Mouse (Mus musculus) cerebellum, adult 18-20 months (tissue): ENCODE results near the gene Bmp8a.
"Not testable (repeated sequence)": the region's sequence is repeated elsewhere in the genome, so short reads cannot be mapped to it uniquely, and the experiment has no call there.

Experiments used
- DNase-seq, 2 experiments: peaks; one replicate each; pipeline ENCODE4 v3.0.0; 2021

The Bmp8a gene

DNA sequence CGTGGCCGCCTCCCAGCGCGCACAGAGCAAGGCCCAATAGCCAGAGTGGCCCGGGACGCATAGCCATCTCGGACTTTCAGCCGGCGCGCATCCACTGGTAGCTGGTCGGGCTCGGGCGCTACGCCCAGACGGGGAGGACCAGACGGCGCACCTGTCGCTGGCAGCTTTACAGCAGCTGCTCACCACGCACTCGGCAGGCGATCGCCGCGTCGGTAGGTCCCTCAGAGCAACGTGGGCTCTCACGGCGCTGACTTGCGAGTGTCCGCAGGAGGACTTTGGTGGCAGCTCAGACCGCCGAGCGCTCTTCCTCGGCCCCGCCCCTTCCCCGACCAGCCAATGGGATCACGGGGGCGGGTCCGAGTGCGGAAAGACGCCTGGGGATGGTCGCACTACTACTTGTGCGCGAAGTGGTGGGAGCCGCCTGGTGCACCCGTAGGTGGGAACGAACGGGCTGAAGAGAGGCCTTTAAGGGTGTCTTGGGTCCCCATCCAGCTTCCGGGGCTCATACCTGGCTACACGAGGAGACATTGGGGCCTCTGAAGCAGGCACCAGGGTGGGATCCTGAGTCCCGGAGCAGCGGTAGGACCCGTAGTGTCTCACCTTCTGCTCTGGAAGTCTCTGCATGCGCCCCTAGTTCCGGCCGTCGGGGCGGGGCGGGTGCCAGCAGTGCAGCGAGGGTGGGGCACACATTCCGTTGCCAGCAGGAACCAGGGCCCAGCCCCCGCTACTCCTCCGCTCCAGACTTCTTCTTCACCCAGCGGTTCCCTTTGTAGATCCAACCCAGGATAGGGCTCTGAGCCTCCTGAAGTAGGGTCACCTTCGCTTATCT lies at the start of gene Bmp8a:
TSS of gene Bmp8a (minus strand) at position 611 of the 829 bp plus-strand sequence.
- peak; percentile 9 to 29 for DNase-seq

DNA sequence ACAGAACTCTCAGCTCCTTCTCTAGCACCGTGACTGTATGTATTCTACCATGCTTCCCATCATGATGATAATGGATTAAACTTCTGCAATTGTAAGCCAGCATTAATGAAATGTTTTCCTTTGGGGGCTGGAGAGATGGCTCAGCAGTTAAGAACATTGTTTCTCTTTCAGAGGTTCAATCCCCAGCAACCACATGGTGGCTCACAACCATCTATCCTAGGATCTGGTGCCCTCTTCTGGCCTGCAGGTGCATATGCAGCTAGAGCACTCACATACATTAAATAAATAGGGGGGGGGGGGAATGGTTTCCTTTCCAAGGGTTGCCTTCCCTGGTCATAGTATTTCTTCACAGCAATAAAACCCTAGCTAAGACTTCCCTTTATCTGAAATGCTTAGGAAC lies 49.1 kb upstream of the Bmp8a start:
- DNase-seq, result no peak

DNA sequence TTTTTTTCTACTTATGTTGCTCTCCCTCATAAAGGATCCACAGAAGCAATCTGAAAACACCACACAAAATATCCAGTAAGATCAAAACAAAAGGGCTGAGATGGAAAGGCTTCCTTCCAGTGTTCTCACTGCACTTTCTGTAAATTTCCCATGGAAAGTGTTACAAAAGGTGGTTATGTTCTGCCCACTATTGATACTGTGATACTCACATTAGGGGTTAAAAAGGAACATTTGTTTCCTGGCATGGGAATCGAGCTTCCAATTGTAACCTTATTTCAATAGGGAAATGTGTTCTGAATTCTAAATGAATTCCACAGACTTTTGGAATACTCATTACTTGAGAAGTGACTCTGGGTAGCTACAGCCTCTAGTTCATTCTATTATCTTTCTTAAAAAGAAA lies 42.0 kb upstream of the Bmp8a start:
- no peak for DNase-seq

DNA sequence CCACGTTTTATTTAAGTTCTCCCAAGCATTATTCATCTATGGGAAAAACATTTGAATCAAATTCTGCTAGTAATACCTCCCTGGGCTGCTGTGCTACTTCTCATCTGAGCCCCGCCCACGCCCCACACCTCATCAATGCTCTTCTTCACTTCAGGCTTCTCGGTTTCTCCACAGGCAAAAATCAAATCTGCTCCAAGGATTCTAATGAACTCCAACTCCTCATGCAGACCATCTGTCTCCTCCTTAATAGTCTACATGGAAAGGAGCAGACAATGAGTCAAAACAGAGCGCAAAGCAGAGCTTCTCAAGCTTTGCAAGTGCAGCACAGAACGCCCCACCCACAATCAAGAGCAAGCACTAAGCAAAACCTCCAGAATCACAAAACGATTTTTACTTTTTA lies 40.1 kb upstream of the Bmp8a start:
- no peak for DNase-seq

DNA sequence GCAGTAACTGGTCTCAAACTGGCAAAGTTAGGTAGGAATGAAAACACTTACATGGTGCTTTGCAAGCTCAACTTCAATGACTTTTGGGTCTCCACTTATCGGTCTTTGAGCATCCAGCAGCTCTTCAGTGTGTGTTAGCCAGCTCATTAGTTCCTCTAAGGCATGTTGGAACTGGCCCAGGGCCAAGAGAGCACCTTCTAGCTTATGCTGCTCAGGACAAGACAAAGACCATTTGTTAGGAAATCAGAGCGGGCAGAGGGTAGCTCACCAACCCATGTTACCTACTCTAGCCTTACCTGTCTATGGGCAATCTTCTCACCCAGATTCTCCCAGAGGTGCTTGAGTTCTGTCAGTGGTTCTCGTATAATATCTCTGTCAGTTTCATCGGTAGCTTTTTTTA lies 39.0 kb upstream of the Bmp8a start:
- peak in 1 of 2 experiments; percentile 26 for DNase-seq

DNA sequence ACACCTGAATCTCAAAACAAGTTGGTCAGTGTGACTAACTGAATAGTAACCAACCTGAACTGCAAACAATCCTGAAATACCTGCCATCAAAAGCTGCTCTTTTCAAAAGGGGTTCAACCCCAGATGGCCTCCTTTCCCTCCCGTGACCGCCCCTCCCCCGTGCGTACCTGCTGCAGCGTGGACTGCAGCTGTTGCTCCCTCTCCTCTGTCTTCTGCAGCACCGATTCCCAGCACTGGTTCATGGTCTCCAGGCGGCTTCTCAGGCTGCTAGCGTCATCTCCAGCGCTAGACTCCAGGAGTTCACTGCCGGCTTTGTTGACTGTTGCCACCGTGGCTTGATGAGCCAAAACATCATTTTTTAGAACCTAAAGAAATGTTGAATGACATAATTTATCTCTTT lies 38.5 kb upstream of the Bmp8a start:
- DNase-seq, result no peak

DNA sequence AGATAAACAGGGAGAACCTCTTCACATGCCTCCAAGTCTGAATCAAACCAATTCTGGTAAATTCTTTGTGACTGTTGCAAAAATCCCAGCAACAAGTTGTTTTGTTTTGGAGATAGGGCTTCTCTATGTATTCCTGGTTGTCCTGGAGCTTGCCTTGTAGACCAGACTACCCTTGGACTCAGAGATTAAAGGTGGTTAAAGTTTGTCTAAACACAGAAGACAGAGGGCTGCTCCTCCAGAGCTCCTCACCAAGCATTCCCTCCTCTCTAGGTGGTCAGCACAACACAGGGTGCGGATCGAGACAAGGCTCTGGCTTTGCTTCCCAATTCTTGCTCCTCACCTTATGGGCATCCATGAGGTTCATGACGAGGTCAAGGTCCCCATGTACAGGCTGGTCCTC lies 33.0 kb upstream of the Bmp8a start:
- no peak for DNase-seq

DNA sequence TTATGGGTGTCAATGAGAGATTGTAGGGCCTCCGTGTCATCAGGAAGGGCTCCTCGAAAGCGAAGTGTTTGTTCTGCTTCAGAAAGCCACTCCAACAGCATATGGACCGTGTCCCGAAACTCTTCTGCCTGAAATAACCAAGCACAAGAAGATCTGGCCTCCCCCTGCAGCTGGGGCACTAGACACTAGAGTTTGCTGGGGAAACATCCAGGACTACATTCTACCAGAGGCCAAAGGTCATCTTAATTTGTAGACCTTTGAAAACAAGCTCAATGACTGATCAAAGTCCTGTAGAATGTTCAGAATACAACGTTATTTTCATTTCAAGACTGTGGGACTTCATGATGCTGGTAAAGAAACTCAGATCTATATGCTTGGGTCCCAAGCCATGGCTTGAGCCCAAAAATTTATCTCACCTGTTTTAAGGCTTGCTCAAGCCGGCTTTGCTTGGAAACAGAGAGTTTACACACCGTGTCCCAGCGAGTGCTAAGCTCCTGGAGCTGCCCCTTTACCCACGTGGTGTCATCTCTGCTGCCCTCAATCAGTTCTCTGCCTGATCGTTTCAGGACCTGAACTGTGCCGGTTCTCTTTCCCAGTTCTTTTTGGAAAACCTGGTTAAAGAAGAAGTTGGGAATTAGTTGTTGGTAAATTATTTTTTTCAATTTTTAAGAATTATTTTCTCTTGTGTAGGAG lies 31.4 kb upstream of the Bmp8a start:
- DNase-seq, result no peak

DNA sequence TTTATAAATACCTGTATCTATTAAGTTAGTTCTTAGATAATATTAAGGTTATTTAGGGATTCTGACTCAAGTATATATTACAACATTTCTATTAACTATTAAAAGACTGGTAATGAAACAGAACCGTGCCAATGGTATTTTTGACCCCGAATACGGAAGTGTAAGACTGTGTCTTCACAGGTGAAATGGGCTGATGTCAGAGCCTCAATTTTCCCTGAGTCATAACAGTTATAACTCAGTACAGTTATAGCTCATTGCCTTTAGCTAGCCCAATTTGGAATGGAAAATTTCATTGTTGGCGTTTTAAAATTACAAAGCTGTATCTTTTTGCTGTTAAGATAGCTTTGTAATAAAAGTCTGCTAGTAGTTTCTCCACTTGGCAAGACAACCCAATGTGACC lies 20.5 kb upstream of the Bmp8a start:
- no peak for DNase-seq

DNA sequence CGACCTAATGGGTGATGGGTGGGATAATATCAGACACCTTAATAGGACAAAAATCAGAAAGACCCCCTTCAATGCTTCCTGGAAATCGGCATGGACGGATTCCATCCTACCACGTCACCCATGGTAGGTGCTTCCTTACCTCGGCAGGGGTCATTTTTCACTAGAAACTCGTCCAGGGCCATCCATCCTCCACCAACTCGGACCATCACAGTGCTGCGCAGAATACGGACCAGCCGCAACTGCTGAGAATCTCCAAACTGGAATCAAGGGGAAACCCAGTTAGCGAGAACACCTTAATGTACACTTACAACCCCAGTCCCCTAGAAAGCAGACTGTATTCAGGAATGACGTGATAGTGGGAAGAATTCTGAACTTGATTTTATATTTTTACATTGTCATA lies 17.7 kb upstream of the Bmp8a start:
- DNase-seq, result no peak

DNA sequence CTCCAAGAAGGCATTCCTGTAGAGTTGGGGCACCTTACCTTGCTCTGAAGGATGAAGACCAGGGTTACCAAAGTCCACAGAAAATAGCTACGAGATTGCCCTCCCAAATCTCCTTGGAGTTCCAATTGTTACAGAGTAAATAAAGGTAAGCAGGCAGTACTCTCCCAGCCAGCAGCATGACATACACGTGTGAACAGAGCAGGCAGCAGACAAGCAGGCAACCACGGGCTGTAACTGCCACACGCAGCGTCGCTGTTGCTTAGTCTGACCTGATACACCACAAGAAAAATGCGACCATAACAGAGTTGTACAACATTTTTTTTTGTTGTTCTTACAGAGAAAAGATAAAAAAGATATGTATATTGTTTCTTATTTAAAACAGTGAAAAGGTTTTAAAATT lies 15.6 kb upstream of the Bmp8a start:
- no peak for DNase-seq

DNA sequence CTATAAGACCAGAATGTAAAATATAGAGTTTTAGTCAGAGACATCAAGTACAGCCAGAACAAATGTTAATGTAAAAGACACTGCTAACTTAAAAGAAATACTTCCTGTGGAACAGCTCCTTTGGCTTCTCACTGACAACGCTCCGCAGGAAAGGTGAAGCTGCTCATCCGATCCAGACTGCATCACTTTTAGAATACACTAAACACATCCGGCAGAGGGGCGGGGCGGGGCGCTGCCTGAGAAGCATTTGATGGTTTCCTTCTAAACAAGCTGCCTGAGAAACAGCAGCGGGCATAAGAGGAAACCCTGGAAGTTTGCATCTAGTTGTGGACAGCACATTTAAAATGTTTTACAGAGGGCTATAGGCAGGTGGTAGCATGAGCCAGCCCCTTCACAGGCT lies 12.9 kb upstream of the Bmp8a start:
- no peak for DNase-seq

DNA sequence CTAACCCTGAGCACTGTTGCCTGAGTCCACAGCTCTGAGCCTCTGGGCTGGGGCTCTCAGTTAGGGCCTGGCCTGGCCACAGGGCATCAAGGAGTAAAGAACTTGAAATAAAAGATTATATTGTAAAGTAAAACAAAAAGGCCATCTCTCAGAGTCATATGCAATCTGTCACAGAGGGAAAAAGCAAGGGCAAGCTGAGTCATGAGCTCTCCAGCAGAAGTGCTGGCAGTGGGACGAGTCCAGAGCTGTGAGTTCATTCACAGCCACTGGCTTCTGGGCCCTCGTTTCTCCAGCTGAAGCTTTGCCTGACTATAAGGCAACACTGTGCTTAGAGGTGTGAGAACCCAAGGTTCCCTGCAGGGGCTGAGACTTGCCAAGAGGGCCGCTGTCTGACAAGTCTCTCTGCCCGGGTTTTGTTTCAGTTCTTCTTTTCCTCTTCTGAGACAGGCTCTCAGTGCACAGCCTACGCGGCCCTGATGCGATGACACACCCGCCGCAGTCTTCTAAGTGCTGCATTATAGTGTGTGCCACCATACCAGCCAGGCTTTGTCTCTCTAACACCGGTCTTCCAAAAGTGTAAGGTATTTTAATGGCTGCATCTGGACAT lies 10.3 kb upstream of the Bmp8a start:
- DNase-seq, result no peak

DNA sequence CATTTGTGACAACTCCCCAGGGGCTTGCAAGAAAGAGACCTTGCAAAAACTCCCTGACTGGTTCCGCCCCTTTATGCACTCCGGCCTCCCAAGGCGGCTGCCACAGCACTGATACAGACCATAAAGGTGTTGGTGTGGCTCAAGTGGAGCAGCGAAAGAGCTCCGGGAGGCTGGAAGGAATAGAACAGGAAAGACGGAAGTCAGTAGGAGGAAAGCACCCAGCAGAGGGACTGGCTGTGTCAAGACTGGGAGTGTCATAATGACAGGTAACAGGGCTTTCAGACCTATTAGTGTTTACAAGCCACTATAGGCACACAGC lies 378 bp upstream of the Bmp8a start:
- no peak for DNase-seq

DNA sequence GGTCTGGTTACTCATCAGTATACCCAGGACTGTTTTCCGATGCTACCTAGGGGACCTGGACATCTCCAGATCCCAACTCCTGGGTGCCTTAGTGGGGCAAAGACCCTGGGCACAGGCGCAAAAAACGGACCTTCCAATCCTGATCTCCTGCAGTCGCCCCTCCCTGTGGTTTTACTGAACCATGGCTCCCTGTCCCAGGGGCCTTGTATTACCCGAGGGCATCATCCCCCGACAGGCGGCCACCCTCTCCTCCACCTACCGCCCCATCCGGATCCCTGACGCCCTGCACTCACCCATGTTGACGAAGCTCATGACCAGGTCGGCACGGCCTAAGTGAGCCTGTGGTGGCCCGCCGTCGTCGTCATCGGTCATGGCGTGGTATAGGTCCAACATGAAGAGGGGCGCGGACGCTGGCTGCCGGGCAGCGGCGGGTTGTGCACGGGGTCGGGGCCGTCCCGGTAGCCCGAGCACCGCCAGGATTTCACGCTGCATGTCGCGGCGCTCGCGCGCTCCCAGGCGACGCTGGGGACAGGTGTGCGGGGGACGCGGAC lies 886 bp downstream of the Bmp8a start:
- DNase-seq, result no peak

DNA sequence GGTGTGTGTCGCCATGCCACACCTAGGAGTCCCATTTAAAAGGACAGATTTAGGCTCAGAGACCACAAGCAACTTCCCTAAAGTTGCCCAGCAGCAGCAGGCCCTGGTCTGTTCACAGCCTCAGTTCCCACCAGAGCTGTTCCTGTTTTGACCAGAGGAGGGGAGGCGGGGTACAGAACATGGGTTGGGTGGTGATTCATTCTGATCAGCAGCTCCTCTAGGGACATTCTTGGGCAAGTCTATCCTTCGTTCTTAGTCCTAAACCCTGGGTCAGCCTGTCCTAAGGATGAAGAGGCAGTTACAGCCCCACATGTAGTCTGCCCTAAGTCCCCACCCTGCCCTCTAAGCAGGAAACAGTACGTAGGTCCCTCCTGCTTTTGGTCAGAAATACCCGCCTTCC lies 2.8 kb downstream of the Bmp8a start:
- DNase-seq, result no peak

DNA sequence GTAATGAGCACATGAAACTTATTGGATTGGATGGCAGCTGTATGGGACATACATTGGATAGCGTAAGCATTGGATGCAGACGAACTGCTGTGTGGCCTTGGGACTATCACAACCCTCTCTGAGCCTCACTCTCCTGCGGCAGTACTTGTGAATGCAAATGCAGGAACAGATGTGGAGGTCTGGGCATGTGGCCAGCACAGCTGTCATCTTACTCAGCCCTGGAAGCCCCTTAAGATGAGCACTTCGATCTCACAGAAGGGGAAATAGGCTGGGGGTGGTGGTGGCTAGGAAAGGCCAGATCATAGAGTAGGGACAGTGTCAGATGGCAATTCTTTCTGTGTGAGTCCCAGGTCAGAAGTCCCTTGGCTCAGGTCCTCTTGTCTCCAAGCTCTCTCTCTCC lies 5.4 kb downstream of the Bmp8a start:
- DNase-seq, result no peak

DNA sequence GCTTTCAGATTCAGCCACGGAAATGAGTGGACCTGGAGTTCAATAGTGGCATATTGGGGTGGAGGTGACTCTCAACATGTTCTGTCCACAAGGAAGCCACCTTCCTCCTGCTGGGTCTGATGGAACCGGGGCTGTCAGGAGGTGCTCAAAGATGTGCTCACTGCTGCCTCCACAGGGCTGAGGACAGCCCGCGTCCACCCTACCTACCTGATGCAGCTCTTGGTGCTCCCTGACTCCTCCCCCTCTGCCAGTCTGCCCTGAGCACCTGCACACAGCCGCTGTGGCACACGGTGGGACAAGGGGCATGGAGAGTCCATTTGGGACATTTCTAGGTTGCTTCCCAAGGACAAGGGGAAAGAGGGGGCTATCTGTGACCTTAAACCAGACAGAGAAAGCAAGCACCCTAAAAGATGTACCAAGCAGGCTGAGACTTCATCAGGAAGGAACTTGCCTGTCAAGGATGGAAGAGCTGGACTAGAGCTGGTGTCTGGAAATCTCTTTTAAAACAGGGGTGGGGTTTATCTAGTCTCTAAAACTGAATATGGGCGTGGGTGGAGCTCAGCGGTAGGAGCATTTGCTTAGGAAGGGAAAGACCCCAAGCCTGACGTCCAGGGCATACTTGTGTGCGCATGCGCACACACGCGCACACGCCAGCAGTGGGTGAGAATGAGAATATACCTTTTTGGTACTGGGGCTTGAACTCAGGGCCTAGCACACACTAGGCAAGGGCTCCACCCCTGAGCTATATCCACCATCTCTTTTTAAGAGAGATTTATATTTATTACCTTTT lies 7.1 kb downstream of the Bmp8a start:
- DNase-seq, result no peak

DNA sequence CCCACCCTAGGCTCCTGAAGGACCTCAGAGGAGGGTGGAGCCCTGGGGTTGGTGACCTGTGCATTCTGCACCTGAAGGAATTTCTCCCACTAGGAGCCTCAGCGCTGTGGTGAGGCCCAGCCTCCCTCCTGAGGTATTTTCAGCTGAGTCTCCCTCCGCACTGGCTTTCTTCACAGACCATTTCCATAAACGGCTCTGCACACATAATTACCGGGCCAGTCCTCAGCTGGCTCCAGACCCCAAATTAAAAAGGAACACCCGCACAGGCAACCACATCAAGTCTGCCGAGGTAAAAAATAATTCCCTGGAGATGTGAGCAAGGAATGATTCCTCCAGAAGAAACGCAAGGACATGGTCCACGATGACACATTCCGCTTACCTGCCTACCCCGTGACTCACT lies 7.8 kb downstream of the Bmp8a start:
- DNase-seq, result not testable (repeated sequence)

DNA sequence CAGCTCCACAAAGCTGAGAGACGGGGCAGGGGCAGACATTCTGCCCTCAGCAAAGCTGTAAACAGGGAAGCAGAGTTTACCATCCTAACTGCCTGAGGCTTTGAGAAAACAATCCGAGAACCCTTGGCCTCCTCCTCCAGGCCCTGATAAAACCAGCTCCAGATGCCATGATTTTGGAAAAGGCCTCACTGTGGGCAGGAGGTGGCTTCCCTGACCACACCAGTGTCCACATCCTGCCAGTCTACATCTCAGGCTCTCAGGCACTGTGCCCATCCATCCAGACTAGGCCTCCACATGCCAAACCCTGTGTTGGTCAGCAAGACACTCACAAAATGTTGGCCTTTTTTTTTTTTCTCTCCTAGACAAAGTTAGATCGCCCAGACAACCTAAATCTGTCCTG lies 8.9 kb downstream of the Bmp8a start:
- DNase-seq, result no peak

DNA sequence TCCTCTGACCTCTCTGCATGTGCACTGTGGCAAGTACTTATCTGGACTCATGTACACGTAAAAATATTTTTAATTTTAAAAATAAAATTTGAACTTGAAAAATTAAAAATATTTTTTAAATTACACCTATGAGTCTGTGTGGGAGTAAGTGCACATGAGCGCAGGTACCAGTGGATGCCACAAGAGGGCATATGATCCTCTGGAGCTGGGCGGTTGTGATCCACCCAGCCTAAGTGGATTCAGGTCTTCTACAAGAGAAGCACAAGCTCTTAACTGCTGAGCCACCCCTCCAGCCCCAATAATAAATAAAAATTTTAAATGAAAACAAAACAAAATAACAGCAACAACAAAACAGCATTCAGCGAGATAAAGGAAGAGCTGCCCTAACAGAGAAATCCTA lies 9.9 kb downstream of the Bmp8a start:
- DNase-seq, result no peak

DNA sequence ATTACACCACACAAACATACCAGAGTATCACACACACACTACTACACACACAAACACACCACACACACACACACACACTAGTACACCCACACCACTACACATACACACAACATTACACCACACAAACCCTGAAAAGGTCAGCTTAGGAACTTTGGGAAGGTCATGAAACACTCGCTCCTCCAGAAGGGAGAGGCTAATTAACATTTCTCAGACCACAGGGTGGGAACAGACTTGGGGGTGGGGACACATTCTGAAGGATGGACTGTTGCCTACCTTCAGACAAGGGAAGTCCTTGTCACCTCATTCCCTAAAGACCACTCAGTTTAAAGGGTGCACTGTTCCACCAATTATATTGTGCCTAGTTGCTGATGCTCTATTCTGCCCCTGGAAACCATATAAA lies 11.1 kb downstream of the Bmp8a start:
- DNase-seq, result not testable (repeated sequence)

DNA sequence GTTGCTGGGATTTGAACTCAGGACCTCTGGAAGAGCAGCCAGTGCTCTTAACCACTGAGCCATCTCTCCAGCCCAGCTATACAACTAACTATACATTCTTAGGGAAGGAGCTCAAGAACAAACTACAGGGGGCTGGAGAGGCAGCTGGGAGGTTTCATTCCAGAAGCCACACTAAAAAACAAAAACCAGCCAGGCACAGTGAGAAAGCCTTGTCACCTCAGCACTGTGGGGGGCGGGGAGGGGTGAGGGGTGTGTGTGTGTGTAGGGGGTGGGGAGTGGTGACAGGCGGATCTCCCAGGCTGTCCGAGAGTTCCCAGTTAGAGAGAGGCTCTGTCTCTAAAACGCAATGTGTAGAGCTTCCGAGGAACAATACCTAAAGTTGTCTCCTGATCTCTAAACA lies 11.7 kb downstream of the Bmp8a start:
- DNase-seq, result no peak
